Mouse (Mus musculus) heart, adult 18-20 months (tissue): ENCODE measurements around the gene Mt1. TPM values are rescaled to one million over a fixed set of nuclear protein-coding genes. Genes with fewer than 3 reads are reported as not detected.

Source experiments
- DNase-seq, 2 experiments: peaks; one replicate each; pipeline ENCODE4 v3.0.0; 2021 to 2022; ENCODE audit warnings: mixed read lengths in 1 of 2
- total RNA-seq, 2 experiments: library from RNA; stranded (reverse); gene quantifications; 2 replicates each; pipeline ENCODE4 v1.2.3; 2021

Mt1 gene
- total RNA-seq, 2 experiments from 2014 or later: 240 to 413 TPM

DNA sequence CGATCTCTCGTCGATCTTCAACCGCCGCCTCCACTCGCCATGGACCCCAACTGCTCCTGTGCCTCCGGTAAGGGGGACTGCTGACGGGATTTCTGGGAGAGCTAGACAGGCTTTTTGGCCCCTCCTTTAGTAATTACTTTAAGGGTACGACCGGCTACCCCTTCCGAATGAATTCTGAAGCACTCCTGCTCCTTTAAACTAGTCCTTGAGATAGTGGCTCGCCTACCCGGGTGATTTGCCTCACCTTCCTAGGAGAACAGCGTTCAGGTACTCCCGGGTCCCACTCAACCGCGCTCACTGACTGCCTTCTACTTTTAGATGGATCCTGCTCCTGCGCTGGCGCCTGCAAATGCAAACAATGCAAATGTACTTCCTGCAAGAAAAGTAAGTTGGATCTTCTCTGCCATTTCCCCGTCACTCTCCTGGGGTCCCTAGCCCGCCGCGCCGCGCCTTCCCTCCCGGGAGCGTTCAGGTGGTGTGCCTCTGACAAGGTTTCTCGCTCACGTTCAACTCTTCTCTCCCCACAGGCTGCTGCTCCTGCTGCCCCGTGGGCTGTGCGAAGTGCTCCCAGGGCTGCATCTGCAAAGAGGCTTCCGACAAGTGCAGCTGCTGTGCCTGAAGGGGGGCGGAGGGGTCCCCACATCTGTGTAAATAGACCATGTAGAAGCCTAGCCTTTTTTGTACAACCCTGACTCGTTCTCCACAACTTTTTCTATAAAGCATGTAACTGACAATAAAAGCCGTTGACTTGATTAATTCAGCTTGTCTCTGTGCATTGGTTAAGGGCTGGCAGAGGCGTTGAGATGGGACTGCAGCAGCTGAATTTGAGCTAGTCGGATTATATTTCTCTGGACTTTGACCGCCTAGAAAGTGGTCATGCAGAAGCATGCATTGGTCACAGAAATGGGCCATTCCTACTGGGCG, 5.8 kb upstream of the Mt1 start:
- no peak for DNase-seq

DNA sequence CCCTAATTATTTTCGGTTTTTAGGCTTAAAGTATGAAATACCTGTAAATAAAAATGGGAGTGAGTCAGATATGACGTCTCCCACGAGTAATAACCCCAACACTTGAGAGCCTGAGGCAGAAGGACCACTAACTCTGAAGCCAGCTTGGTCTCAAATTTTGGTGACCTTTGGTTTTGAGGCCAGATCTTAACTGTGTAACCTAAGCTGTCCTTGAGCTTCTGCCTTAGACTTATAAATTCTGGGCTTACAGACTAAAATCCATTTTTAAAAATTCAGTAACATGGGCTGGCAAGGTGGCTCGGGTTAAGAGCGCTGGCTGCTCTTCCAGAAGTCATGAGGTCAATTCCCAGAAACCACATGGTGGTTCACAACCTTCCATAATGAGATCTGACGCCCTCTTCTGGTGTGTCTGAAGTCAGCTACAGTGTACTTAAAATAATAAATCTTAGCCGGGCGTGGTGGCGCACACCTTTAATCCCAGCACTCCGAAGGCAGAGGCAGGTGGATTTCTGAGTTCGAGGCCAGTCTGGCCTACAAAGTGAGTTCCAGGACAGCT, 5.0 kb upstream of the Mt1 start:
- DNase-seq: no peak

DNA sequence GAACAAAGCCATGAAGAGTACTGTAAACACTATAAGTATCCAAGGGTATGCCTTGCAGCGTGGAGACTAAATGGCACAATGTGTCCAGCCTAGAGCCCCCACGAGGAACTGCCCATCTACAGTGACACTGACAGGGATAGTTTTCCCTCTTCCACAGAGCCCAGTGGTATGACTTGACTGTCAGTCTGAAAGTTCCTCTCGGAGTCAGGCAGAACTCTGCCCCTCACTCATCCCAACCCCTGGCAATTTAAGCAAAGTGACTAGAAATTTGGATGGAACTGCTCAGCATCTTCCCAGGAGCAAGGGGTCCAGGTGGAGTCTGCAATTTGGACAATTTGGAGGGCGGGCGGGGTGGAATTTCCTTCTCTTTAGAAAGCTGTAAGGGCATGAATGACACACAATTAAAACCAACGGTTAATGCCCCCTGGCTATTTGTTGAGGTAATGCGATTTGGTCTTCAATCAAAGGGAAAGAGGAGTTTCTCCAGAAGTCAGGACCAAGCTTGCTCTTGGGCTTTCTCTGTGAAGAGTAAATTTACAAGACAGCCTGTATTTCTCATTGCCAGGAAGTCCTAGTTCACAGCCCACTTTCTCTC, 4.2 kb upstream of the Mt1 start:
- DNase-seq: no peak

DNA sequence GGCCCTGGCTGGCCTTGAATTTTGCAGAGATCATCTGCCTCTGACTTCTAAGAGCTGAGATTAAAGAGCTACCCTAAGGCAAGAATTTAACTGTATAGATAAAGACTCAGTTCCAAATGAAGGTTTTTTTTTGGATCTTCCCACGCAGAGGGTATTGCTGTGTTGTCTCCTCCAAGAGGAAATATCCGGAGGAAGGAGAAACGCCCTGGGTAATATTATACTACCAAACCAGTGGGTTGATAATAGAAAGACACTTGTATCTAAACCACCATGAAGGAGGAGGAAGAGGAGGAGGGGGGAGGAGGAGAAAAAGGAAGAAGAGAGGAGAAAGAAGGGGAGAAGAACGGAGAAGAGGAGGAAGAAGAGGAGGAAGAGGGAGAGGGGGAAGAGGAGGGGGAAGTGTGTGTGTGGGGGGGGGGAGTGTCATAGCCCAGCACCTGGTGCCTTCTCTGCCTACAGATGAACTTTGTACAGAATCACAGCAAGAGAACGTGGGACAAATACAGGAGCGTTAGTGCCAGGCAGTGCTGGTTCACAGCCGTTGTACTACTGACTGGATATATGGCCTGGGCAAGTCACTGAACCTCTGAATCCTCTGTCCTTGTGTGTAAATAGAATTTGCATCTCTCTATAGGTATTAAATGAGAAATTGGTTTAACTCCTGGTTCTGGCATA, 1.0 kb upstream of the Mt1 start:
- no peak for DNase-seq

DNA sequence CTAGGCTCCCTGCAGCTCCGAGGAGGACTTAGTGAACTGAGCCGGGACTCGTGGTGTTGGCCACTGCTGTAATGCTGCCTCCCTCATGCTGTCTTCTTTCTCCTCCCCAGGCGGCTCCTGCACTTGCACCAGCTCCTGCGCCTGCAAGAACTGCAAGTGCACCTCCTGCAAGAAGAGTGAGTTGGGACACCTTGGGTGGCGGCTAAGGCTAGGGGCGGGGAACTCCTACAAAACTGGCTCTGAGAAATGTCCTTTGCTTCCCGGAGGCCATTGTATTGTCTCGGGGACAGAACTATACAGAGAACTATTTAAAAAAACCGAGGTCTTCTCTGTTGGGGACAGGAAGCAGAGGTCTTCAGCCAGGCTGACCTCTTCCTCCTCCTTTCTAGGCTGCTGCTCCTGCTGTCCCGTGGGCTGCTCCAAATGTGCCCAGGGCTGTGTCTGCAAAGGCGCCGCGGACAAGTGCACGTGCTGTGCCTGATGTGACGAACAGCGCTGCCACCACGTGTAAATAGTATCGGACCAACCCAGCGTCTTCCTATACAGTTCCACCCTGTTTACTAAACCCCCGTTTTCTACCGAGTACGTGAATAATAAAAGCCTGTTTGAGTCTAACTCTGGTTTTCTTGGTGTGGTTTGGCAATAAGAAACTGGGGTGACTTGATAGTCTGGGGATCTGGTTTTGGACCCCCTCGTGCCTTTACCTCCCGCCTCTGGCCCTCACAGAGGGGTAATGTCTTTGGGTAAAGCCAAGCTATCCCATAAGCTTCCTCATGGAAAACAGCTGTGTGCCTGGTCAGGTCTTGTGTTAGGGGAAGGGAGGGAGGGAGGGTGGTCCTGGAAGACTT, 1.1 kb downstream of the Mt1 start:
- DNase-seq: peak; percentile 50 to 62

DNA sequence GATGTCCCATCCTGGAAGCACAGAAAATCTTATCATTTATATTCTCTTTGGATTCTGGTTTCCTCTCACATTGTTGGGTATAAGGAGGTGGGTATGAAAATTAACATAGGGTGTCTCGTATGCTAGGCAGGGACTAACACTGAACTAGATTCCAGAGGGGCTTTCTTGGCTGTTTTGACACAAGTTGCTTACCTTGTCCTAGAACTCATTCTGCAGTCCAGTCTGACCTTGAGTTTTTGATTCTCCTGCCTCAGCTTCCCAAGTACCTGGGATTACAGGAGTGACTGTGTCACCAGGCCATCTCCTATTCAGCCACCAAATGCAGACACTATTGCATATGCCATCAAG, 1.7 kb downstream of the Mt1 start:
- no peak for DNase-seq

DNA sequence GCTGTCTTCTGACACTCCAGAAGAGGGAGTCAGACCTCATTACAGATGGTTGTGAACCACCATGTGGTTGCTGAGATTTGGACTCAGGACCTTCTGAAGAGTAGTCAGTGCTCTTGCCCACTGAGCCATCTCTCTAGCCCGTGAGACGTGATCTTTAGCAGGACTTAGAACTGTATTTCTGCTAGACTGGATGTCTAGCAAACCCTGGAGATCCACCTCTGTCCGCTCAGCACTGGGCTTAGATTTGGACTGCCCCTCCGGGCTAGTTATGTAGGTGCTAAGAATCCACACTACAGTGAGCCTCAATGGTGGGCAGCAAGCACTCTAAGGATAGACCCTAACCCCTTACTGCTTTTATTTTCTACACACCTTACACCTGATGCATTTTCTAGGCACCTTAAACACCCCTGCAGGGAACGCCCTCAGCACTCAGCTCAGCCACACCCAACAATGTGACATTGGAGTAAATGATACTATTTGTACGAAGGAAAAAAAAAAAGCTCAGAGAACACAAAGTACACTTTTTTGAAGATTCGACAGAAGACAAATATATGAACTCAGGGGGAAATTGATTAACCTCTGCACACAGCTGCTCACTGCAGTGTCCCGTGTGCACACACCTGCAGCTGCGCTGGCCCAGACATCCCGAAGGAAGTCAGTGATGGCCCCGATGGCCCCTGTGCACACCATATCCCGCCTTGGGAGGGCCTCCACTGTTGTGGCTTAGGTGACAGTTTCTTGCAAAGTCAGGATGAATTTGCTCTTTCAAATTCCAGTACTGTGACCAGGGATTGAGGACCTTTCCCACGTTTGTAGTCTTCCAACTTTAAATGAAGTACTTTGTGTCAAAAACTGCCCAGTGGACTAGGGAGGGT, 3.4 kb downstream of the Mt1 start:
- DNase-seq: no peak

DNA sequence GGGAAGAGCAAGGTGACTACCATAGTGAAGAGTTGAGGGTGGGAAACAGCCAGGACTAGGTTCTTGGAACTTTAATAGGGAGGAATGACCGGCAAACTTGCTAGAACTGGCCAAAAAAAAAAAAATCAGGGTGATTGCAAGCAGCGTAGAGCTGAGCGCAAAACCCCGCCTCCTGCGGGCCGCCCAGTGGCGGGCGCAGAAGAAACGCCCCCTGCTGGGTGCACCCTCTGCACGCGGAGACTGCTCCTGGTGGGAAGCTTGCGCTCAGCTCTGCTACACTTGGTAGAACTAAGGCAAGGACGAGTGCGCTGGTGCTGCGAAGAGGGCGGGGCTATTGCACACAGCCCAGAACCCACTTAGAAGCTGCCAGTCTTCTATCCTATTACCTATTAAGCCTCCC, 4.2 kb downstream of the Mt1 start:
- peak; percentile 84 to 87 for DNase-seq

DNA sequence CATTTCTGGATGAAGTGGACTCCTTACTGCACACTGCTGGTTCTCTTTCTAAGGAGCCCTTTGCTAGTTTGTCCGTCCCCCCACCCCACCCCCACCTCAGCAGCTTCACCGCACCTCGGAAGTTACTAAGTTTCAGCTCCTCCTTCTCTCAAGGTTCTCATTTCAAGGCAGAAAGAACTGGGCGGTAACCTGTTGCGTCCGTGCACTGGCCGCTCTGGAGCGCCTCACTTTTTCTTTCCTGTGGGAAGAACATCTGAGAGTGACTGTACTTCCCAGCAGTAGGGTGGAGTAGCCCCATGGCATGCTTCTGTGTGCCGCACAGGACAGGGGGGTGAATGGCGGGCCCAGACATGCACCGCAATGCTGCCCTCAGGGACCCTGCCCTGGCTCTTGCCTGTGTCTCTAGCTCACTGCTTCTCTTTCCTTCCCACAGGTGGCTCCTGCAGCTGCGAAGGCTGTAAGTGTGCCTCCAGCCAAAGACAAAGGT, 5.5 kb downstream of the Mt1 start:
- DNase-seq: no peak

DNA sequence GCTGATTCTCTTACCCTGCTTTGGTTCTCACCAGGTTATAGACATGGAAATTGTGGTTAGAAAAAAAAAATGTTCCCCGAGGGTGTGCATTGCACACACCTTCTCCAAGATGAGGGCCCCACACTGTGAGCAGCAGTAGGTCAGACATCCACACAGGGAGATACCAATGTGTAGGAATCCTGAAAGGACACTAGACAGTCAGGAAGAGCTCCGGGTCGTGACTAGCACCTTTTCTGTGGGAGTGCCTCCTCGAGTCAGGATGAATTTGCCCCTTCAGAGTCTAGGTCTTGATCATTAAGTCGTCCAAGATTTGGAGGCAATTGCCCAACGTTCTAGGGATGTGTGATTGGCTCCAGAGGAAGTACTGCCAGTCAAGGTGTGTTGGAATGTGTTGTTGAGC, 6.9 kb downstream of the Mt1 start:
- DNase-seq: no peak

DNA sequence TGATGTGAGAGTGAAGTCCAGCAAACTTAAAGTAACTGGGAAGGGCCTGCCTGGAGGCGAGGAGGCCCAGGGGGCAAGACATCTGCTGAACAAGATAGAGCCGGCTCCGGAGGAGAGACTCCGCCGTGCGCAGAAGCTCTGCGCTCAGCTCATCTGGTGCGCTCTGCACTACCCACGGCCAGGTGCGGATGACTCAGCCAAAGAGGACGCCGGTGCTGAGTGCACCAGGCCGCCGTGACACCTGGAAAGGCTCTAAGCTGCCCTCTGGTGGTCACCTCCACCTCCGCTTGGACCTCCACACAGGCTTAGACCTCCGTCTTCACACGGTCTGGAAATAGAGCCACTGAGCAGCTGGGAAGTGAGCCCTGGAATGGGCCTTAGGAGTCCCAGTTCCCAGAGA, 7.7 kb downstream of the Mt1 start:
- DNase-seq: peak; percentile 81 to 84

DNA sequence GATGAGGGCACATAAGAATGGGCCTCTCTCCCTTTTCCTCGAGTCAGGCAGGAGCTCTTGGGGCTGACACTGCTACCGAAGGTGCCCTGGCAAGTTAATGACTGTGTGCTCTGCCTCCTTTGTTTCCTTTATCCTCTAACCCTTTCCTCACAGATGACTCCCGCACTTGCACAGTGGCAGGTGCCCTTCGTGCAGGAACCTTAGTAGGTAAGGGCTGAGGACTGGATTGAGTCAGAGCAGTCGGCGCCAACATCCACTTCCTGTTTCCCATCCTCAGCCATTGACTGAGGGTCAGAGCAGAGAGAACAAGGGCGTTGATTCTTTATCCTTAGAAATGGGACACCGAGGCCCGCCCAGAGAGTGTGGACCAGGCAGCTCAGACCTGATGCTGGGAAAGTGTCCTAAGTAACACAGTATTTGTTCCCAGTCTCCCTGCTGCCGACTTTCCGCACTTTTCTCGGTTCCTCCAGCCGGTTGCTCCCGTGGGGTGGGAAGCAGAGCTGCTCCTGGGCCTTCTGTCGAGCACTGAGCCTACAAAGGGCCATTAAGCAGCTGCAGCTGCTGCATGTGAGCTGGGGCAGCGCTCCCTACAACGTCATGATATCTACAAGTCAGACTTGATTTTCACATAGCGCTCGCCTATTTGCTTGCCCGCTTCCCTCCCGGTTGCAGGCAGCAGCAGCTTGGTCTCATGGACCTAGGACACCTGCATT, 8.6 kb downstream of the Mt1 start:
- DNase-seq: peak in 1 of 2 experiments; percentile 40

DNA sequence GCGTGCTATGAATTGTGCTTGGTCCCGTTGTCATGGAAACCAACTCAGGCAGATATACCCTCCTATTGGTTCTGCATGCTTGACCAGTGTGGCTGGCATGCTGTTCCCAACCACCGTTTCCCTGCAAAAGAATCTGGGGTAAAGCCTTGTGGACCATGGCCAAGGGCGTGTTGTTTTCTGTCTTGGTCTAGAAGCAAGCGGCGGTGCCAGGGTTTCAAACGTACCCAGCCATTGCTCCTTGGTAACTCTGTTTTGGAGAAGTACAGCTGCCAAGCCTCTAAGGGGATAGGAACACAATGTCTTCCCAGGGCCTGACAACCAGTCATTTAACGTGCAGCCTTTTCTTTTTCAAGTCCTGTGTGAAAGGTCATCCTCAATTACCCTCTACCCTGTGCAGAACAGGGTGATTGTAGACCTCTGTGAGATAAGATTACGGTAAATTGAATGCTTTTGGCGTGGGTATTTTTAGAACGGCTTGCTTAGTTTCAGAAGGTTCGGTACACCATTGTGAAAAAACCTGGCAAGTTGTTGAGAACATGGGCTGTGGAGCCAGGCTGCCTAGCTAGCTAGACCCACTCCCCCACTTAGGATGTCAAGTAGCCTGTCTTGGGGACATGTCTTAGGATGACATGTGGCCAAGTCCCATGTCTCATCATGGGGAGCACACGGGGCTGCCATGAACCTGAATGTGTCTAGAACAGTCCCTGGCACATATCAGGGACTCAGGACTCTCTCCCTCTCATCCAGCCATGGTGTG, 10.6 kb downstream of the Mt1 start:
- DNase-seq: peak; percentile 76 to 85

DNA sequence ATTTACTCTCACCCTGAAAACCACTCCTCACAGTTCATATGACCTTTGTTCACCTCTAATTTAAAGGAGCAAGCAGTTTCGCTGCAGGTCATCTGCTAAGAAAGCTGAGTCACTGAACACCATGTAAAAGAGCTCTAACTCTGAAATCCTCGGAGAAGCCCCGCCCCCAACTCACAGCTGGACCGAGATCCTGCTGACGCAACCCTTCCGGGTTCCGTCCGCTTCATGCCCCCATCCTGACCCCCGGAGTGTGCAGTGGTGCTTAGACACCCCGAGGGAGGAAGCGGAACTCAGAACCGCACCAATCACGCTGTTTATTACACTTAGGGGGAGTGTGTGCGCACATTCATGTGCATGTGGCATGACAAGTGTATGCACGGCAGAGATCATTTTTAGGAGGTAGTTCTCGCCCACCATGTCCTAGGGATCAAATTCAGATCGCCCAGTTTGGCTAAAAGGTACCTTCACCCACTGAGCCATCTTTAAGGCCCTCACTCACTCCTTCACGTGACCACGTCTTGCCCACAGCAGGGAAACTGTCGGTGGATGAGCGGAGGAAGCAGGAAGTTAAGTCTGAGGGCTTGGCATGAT, 12.3 kb downstream of the Mt1 start:
- peak; percentile 81 to 91 for DNase-seq

DNA sequence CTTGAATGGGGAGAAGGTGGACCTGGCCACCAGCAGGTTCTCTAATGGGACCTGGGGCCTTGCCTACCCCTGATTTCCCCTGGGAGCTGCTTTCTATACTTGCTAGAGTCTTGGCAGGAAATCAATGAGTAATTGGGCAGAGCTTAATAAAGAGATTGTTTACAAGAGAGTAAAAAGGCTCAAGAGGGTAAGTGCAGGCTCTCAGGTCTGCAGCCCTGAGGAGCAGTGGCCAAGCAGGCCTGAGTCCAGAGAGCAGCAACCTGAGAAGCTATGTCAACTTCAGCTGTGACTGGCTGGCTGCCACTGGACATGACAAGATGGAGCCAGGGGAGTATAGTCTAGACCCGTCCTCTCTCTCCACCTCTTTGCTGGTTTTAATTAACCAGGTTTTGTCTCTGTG, 14.0 kb downstream of the Mt1 start:
- peak in 1 of 2 experiments; percentile 45 for DNase-seq

DNA sequence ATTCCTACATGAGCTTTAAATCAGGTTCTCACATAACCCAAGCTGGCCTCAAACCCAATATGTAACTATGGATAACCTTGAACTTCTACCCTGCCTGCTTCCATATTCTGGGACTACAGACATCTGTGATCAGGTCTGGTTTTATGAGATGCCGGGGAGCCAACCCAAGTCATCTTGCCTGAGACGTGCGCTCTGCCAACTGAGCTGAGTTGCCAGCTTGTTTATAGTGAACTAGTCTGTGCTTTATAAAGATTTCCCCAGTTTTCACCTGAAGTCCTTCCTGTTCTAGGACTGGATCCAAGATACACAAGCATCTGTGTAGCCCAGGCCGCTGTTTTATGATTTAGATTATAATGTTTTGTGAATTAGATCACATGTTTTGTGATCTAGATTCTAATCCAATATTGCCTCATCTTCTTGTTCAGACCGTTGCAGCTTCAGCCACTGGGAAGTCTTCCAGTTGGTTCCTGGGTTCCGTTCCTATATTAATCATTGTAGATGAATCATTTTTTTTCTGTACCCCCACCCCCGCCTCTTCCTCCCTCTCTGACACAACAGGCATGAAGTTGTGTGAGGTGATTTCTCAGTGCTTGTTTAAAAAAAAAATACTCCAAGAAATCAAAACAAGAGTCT, 15.8 kb downstream of the Mt1 start:
- peak in 1 of 2 experiments; percentile 60 for DNase-seq

DNA sequence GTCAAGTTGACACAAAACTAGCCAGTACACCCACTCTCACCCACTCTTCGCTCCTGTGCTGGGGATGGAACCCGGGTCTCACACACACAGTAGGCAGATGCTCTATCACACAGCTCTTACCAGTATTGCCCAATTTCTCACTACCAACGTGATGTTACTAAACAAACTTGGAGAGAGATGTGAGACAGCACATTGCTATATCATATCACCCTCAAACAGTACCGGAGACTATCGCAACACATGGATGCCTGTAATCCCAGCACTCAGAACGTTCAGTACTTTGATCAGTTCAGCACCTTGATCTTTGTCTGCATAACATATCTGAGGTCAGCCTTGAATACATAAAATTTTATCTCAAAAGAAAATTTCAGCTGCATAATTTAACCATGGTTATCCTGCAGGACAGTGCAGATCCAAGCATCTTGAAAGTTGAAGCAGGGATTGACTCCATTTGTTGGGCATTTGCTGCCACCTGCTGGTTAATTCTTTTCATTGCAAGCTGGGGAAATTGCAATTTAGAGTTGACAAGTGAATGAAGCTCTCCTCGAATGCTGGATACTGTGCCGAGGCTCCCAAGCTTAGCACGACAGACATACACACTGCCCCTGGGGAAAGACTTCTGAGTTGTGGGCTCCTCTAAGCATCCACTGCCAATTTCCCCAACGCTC, 20.5 kb downstream of the Mt1 start:
- DNase-seq: peak; percentile 53 to 85

DNA sequence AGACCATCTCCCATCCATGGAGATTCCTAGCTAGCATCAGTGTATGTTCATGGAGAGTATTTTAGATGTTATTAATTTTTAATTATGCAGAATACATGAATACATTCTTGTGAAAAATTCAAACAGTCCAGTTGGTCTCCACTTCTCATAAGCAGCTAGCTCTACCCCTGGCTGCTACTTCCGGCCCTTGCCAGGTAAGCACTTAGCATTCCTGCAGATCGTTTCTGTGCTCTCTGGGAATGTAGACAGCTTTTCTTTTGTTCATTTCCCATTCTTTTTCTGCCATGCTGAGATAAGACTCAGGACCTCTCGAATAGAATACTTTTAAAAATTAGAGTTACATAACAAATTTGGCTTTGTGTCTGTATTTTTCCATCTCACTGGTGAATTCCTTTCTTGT, 25.2 kb downstream of the Mt1 start:
- DNase-seq: no peak
